Mouse (Mus musculus) cerebellum, adult 2 months (tissue): ENCODE data around the gene Slc1a2.

Source experiments
- CTCF ChIP-seq: fragments of 200-500 bp; IDR thresholded peaks from 2 replicates; pipeline ENCODE4 v1.5.1; 2011; ENCODE audit warnings: low read depth, mild to moderate bottlenecking, control low read depth, low read length, moderate library complexity, borderline replicate concordance; ENCODE audit not compliant: insufficient read depth
- POLR2A ChIP-seq: fragments of 200-500 bp; IDR thresholded peaks from 2 replicates; pipeline ENCODE4 v1.6.1; 2011; ENCODE audit warnings: low read length, control low read depth, borderline replicate concordance; ENCODE audit not compliant: insufficient read depth

GRCm38 (mm10) chr2:102725054-102725453, 66.6 kb downstream of the Slc1a2 start:
- no peak for TF ChIP-seq CTCF
- TF ChIP-seq POLR2A, result no peak
